Mouse (Mus musculus) limb, embryonic 12.5 days (tissue): ENCODE results near the gene Fabp7. TPM values are rescaled to one million over a fixed set of nuclear protein-coding genes. Genes with fewer than 3 reads are reported as not detected.

Source experiments
- ATAC-seq: fragments of 200-750 bp; cut with Nextera tagmentation; 2 replicates; pipeline ENCODE4 v1.8.0; 2017; ENCODE audit warnings: low read depth, moderate TSS enrichment; ENCODE audit not compliant: insufficient number of reproducible peaks, insufficient read depth, low FRiP score, low TSS enrichment
- H3K27ac ChIP-seq: fragments of 300-500 bp; sonication (generic); 2 replicates; pipeline ENCODE4 v1.5.1; 2016; ENCODE audit warnings: mild to moderate bottlenecking, moderate library complexity
- H3K27me3 ChIP-seq: fragments of 300-500 bp; sonication (generic); 2 replicates; pipeline ENCODE4 v1.6.1; 2016; ENCODE audit warnings: mild to moderate bottlenecking, moderate library complexity
- H3K36me3 ChIP-seq: fragments of 300-500 bp; sonication (generic); 2 replicates; pipeline ENCODE4 v1.6.1; 2016; ENCODE audit warnings: mild to moderate bottlenecking, moderate library complexity
- H3K4me1 ChIP-seq: fragments of 300-500 bp; sonication (generic); replicated peaks from 2 replicates; pipeline ENCODE4 v1.6.1; 2016
- H3K4me2 ChIP-seq: fragments of 300-500 bp; sonication (generic); 2 replicates; pipeline ENCODE4 v1.6.1; 2016; ENCODE audit warnings: mild to moderate bottlenecking, moderate library complexity
- H3K4me3 ChIP-seq: fragments of 300-500 bp; sonication (generic); replicated peaks from 2 replicates; pipeline ENCODE4 v1.5.1; 2016; ENCODE audit warnings: mild to moderate bottlenecking
- H3K9ac ChIP-seq: fragments of 300-500 bp; sonication (generic); replicated peaks from 2 replicates; pipeline ENCODE4 v1.6.1; 2016; ENCODE audit warnings: mild to moderate bottlenecking, moderate library complexity
- H3K9me3 ChIP-seq: fragments of 300-500 bp; sonication (generic); 2 replicates; pipeline ENCODE4 v1.6.1; 2016; ENCODE audit warnings: mild to moderate bottlenecking, moderate library complexity
- WGBS: fragments of 180-500 bp; shearing (Covaris S2); methylation state at CpG from one replicate; pipeline ENCODE4 v1.1.7; 2016; 5-methylcytosine and 5-hydroxymethylcytosine counted together
- polyA plus RNA-seq: library from polyadenylated mRNA; unstranded; fragments of >200 nt; fragmentation: Nextera tagmentation; extraction: Ambion mirVana; gene quantifications from 2 replicates; pipeline ENCODE4 v1.2.1, GENCODE M21; 2016

Gene Fabp7
- polyA plus RNA-seq, 1 experiment from 2014 or later = 8.4 TPM

DNA sequence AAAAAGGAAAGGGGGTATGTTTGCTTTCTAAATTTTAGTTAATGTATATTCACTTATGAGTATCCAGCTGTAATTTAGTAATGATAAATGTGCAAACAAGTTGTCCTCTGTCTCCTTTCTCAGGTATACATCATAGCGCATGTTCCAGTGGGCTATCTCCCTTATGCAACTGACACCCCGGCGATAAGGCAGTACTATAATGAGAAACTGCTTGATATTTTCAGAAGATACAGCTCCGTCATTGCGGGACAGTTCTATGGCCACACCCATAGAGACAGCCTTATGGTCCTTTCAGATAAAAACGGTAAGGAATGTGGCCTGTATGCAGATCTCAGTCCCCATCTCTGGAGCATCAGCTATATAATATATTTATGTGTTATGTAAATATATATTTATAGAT lies 23.1 kb downstream of the Fabp7 start:
- 90% methylated on average over 6 of the region's 6 CpGs for WGBS
- Histone ChIP-seq H3K27ac (no peak overlapping the region), H3K36me3 (no peaks in the 10 kb centered on the region), H3K27me3 (no peaks in the 10 kb centered on the region), H3K9ac (no peak overlapping the region), H3K4me3 (no peak overlapping the region), H3K9me3 (no peaks in the 10 kb centered on the region), H3K4me2 (no peak overlapping the region), H3K4me1 (no peaks in the 10 kb centered on the region)
- no peak for ATAC-seq

DNA sequence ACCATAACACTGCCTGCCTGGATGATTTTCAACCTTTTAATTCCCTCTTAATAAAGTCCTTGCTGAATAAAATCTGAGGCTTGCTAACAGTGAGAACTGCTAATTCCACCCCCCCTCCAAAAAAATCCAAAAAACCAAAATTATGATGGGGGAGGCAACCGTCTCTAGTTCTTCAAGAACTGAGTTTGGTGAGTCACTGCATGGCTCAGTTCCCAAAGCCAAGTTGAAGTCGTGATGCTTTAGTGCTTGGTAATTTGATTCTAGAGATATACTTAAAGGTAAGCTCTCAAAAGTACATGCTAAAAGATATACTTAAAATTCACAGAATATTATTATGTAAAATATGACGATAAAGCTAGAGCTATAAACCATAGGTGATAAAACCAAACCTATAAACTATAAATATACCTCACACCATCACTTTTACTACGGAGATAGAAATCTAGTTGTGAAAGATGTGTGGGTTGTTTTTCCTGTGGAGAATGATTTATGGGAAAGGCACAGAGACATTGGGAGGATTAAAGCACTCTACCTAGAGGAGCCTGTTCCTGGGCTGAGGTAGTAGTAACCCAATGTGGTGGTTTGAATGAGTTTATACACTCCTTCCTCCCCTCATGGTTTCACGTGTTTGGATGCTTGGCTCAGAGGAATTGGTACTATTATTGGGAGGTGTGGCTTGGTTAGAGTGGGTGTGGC lies 27.6 kb downstream of the Fabp7 start:
- H3K9ac ChIP-seq = no peak overlapping the region
- H3K9me3 ChIP-seq = no peaks in the 10 kb centered on the region
- H3K36me3 ChIP-seq = no peaks in the 10 kb centered on the region
- H3K27ac ChIP-seq = no peak overlapping the region
- 83% methylated on average over 5 of the region's 5 CpGs for WGBS
- no peak for ATAC-seq
- no peak overlapping the region for H3K4me3 ChIP-seq
- no peaks in the 10 kb centered on the region for H3K27me3 ChIP-seq
- H3K4me1 ChIP-seq = no peaks in the 10 kb centered on the region
- H3K4me2 ChIP-seq = no peak overlapping the region

DNA sequence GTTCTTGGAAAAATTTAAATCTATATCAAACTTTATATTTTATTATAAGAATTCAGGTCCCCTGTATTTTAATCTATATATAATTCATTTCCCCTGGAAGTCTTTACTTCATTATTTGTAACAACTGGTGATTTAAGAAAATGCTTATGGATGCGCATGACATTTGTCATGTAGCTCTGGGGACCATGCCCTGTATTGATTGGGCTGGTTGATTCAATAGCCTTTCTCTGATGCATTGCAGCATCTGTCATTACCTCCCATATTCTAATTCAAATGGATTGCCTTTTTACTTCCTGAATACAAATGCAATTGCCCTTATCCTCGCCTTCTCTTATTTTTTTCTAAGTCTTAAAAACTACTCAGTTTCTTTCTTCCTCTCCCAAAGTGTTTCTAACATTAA lies 29.6 kb downstream of the Fabp7 start:
- no peak for ATAC-seq
- H3K4me1 ChIP-seq = no peaks in the 10 kb centered on the region
- WGBS = 91% methylated on average over 2 of the region's 2 CpGs
- H3K4me2 ChIP-seq = no peak overlapping the region
- H3K27me3 ChIP-seq = no peaks in the 10 kb centered on the region
- no peaks in the 10 kb centered on the region for H3K36me3 ChIP-seq
- no peak overlapping the region for H3K9ac ChIP-seq
- H3K9me3 ChIP-seq = no peaks in the 10 kb centered on the region
- H3K27ac ChIP-seq = no peak overlapping the region
- no peak overlapping the region for H3K4me3 ChIP-seq

DNA sequence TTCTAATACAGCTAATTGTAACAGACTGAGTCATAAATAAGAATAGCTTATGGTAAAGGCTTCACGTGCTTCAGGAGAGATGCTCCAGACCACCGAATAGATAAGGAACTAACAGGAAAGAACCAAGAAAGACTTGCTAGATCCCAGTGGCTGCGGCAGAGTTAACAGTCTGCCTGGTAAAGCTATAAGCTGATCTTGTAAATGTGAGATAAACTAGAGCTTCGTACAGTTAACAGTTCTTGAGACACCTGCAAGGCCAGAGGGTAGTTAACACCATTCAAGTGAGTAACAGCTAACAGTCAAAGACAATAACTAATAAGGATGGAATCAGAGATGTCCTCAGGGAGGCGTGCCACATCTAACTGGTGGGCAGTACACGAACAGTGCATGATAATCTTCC lies 31.2 kb downstream of the Fabp7 start:
- H3K4me2 ChIP-seq = no peak overlapping the region
- no peaks in the 10 kb centered on the region for H3K4me1 ChIP-seq
- ATAC-seq = no peak
- no peak overlapping the region for H3K9ac ChIP-seq
- no peak overlapping the region for H3K4me3 ChIP-seq
- no peak overlapping the region for H3K27ac ChIP-seq
- 78% methylated on average over 6 of the region's 6 CpGs for whole genome bisulfite sequencing
- H3K9me3 ChIP-seq = no peaks in the 10 kb centered on the region
- no peaks in the 10 kb centered on the region for H3K27me3 ChIP-seq
- H3K36me3 ChIP-seq = no peaks in the 10 kb centered on the region

DNA sequence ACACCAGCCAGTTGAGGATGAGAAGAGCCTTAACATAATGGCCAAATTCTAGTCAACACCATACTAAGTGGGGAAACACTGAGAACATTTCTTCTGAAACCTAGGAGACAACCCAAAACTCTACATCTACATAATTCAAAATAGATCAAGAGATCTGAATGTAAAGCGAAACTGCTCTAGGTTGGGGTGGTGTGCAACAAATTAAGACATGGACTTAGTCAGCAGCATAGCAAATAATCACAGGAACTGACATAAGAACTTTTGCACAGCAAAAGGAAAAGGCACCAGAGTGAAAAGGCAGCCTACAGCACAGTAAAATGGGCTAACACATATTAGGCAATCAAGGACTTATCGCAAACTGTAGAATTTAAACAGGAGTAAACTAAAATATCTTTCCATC lies 34.5 kb downstream of the Fabp7 start:
- ATAC-seq = no peak
- Histone ChIP-seq H3K27ac (no peak overlapping the region), H3K4me2 (no peak overlapping the region), H3K9ac (no peak overlapping the region), H3K27me3 (no peaks in the 10 kb centered on the region), H3K36me3 (no peaks in the 10 kb centered on the region), H3K4me1 (no peaks in the 10 kb centered on the region), H3K9me3 (no peaks in the 10 kb centered on the region), H3K4me3 (no peak overlapping the region)
- 94% methylated on average over 2 of the region's 2 CpGs for WGBS

DNA sequence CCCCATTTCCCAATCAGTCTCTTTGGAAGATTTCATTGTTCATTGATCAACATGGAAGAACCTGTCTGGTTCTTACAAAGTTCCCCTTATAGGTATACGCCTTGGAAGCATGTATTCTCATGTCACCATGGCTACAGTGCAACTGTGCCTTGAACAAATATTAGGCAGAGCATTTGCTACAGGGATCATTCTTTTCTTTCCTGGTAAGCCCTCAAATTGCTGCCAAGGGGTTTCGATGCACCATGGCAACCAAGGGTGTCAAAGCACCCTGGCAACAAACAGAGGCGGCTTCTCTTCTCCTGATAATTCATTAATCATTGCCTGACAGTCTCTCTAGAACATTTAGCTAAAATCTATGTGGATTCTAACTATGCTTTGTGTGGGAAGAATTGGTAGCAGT lies 37.8 kb downstream of the Fabp7 start:
- Histone ChIP-seq H3K9ac (no peak overlapping the region), H3K36me3 (no peaks in the 10 kb centered on the region), H3K27ac (no peak overlapping the region), H3K4me1 (no peaks in the 10 kb centered on the region), H3K4me2 (no peak overlapping the region), H3K27me3 (no peaks in the 10 kb centered on the region), H3K4me3 (no peak overlapping the region), H3K9me3 (no peaks in the 10 kb centered on the region)
- 46% methylated on average over 3 of the region's 3 CpGs for WGBS
- ATAC-seq = no peak

DNA sequence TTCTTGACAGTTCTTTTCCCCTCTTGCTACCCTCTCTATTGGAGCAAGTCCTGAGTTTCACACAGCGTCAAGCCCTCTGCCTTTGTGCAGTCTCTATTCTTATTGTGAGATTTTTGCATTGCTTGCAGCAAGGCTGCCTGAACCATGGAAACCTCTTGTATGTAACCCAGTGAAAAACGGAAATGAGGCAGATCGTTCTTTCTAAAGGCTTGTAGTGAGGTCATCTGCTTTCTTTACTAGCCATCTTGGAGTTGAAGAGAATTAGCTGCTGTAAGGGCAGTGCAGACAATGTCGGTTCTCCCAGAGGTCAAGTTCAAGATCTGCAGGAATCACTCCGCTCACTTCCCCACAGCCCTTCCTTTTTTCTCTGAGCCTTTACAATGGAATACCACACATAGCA lies 44.0 kb downstream of the Fabp7 start:
- no peak overlapping the region for H3K4me3 ChIP-seq
- no peak for ATAC-seq
- no peaks in the 10 kb centered on the region for H3K27me3 ChIP-seq
- 80% methylated on average over 5 of the region's 5 CpGs for WGBS
- no peaks in the 10 kb centered on the region for H3K36me3 ChIP-seq
- H3K9ac ChIP-seq = no peak overlapping the region
- H3K9me3 ChIP-seq = no peaks in the 10 kb centered on the region
- no peaks in the 10 kb centered on the region for H3K4me1 ChIP-seq
- H3K27ac ChIP-seq = no peak overlapping the region
- H3K4me2 ChIP-seq = no peak overlapping the region

DNA sequence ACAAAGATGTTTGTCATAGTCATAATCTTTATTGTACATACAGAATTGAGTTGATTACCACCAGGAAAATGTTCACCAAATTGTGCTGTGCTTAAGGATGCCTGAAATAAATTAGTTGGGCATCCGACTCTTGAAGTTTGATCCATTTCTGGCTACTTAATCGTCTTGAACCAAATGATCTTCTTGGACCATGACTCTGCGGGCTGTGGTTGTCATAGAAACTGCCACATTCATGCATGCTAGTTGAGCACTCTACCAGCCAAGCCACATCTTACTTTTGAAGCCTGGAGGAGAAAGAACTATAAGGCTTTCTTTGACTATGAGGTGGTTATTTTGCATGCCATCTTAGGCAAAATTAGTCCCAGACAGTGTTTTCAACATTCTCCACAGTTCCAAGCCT lies 44.9 kb downstream of the Fabp7 start:
- no peak overlapping the region for H3K27ac ChIP-seq
- no peak for ATAC-seq

DNA sequence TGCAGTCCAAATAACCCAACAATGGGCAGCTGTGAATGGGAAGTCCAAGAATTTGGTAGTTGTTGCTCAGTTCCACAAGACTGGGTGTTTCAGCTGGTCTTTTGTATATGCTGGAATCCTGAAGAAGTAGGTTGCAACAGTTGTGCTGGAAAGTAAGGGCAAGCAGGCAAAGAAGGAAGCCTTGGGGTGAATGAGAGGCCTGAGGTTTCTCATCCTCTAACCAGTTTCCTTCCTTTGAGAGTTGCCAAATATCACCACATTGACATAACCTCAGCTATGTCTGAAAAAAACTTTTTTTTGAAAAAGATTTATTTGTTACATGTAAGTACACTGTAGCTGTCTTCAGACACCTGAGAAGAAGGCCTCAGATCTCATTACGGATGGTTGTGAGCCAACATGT lies 50.4 kb downstream of the Fabp7 start:
- no peaks in the 10 kb centered on the region for H3K36me3 ChIP-seq
- no peak overlapping the region for H3K9ac ChIP-seq
- no peaks in the 10 kb centered on the region for H3K4me1 ChIP-seq
- no peak for ATAC-seq
- WGBS = 93% methylated on average over 1 of the region's 1 CpGs
- no peak overlapping the region for H3K27ac ChIP-seq
- H3K4me3 ChIP-seq = no peak overlapping the region
- no peaks in the 10 kb centered on the region for H3K27me3 ChIP-seq
- no peak overlapping the region for H3K4me2 ChIP-seq
- no peaks in the 10 kb centered on the region for H3K9me3 ChIP-seq

More for the DNA sequence above, 44.9 kb downstream of the Fabp7 start:
- Histone ChIP-seq H3K9me3 (no peaks in the 10 kb centered on the region), H3K4me1 (no peaks in the 10 kb centered on the region), H3K36me3 (no peaks in the 10 kb centered on the region), H3K4me2 (no peak overlapping the region), H3K9ac (no peak overlapping the region), H3K27me3 (no peaks in the 10 kb centered on the region), H3K4me3 (no peak overlapping the region)
- WGBS = 87% methylated on average over 3 of the region's 3 CpGs

DNA sequence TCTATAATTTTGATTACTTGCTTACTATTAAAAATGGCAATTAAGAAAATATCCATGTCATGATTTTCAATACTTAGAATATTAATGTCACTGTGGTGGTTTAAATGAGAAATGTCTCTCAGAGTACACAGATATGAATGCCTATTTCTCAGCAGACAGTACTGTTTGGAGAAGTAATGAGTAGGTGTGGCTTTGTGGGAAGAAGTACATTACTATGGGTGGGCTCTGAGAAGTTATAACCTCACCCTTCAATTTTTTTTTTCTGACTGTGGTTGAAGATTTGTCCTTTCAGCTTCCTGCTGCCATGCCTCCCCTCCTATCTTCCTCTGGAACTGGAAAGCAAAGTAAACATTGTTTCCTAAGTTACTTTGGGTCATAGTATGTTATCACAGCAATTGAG lies 51.3 kb downstream of the Fabp7 start:
- no peaks in the 10 kb centered on the region for H3K9me3 ChIP-seq
- H3K36me3 ChIP-seq = no peaks in the 10 kb centered on the region
- H3K9ac ChIP-seq = no peak overlapping the region
- no peak overlapping the region for H3K27ac ChIP-seq
- H3K4me3 ChIP-seq = no peak overlapping the region
- ATAC-seq = no peak
- H3K4me1 ChIP-seq = no peaks in the 10 kb centered on the region
- no peak overlapping the region for H3K4me2 ChIP-seq
- no peaks in the 10 kb centered on the region for H3K27me3 ChIP-seq
